Mouse (Mus musculus) layer of hippocampus, postnatal 10 days (tissue): ENCODE data around the gene Fam20b. TPM values are rescaled to one million over a fixed set of nuclear protein-coding genes. Genes with fewer than 3 reads are reported as not detected.

Source experiments
- DNase-seq, 2 experiments: peaks; one replicate each; pipeline ENCODE4 v3.0.0; 2021; ENCODE audit warnings: low spot score in 2 of 2
- long read RNA-seq: library from polyadenylated mRNA; stranded (forward); transcript quantifications from one replicate; pipeline ENCODE4 v2.0.0, GENCODE M21; 2023
- total RNA-seq, 2 experiments: library from RNA; stranded (reverse); gene quantifications; 2 replicates each; pipeline ENCODE4 v1.2.3; 2021

The Fam20b gene
- total RNA-seq: 10 to 100 TPM; 65.2 to 67.2 TPM
- long read RNA-seq, full-length matches to known transcripts: 11 of 27 reads
- long read RNA-seq, partial matches to known transcripts: 4 of 27 reads
- long read RNA-seq, other reads (novel, unspliced or antisense): 12 of 27 reads

DNA sequence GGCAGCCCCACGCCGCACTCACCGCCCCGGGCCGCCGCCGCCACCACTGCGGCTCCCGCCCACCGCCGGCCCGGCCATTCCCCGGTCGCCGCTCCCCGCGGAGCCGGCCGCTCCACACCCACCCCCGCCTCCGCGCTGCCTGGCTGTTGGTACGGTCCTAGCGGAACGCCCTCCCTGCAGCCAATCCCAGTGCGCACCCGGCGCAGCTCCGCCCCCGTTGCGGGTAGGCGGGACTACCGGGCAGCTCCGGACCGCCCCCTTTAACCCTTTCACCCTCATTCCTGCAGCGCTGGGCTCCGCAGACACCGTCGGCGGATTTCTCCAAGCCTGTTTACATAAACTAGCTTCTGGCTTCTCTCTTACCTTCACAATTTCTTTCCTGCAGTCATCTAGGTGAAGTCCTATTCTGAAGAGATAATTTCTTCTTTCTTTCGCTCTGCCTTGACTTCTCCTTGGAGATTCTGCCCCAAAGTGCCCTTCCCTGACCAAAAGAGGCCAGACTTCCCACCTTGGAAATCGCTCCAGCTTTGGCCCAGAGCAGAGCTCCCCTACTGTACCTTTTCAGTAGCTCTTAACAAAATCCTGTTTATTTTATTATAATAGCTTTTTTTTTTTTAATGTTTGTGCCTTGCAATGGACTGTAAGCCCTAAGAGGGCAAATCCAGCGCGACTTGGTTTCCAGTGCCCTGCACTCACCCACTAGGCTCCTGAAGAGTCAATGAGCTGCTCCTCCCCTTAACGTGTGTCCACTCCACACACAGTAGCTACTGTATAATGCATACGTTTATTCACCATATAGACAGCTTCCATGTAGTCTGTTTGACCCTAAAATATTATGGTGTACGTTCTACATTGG is at the start of gene Fam20b:
Gene Fam20b (minus strand): TSS at position 137 of the 856 bp plus-strand sequence.
- peak; percentile 94 to 98 for DNase-seq

- DNase-seq: no peak
Observed at GRCm38 (mm10) chr1:156765311-156765710, 46.4 kb upstream of the Fam20b start.

DNA sequence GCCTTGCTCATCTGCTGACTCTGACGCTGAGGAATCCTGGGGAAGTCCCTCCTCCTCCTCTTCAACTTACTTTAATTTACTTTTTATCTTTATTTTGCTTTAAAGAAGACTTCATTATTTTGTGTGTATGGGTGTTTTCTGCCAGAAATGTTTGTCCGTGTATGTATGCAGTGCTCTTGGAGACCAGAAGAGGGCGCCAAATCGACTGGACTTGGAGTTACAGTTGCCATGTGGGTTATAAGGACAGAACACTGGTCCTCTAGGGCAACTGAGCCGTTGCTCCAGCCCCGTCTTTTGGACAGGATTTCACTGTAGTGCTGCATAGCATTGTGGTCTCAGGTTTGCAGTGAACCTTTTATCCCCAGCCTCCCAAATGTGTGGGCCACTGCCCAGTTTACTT is 45.7 kb upstream of the Fam20b start:
- no peak for DNase-seq

- no peak for DNase-seq
Observed at GRCm38 (mm10) chr1:156763280-156763679, 44.4 kb upstream of the Fam20b start.

- DNase-seq: no peak
Observed at GRCm38 (mm10) chr1:156761430-156761801, 42.5 kb upstream of the Fam20b start.

- DNase-seq: no peak
Observed at GRCm38 (mm10) chr1:156760549-156761429, 41.9 kb upstream of the Fam20b start.

DNA sequence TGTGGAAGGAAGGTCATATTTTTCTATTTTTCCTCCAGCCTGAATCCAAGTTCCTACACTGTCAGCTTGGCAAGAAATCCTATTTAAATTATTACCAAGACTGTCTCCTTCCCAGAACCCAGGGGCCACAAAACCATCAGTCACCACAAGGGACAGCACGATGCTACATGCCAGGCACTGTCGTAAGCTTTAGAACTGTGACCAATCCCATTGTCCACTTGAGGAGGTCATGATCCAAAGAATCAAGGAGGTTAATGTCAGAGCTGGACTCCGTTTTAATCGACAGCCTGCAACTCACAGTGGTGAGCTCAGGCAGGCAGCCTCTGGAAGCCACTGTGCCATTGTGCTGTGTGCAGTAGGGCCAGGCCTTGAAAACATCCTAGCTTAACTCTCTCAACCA is 39.4 kb upstream of the Fam20b start:
- no peak for DNase-seq

DNA sequence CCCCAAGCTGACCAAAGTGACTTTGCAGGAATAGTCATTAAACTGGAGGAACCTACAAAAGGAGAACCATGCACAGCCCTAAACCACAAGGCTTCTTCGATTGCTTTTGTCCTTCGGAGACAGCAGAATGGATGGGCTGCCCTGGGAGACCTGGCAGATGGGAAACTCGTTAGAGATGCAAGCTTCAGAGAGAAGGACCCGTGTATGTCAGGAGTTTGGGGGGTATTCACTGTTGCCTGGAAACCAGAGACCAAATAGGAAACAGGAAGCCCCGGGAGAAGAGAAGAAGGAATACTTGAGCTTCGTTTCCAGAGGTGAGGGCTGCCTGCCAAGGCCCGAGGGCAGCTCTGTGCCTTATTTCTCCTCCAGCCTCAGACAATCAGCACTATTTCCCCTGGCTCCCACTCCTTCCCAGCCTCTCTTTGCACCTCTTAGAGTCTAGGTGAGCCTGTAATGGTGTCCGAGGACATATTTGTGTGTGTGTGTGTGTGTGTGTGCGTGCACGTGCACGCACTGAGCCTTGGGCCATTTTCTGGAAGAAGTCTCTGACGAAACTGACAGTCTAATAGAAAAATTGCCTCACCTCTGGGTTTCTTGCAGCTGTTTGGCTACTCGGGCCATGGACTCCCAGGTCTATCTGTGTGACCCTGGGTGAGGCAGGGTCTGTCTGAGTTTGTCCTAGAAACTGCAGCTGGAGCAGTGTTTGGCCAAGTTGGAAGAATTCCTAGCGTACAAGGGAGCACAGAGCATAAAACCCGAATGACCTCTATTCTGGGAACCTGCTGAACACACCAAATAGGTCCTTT is 35.9 kb upstream of the Fam20b start:
- DNase-seq: peak; percentile 29 to 39

GRCm38 (mm10) chr1:156752990-156753389 is 34.1 kb upstream of the Fam20b start:
- DNase-seq: no peak

- DNase-seq: peak; percentile 83 to 84
Observed at GRCm38 (mm10) chr1:156752020-156752724, 33.3 kb upstream of the Fam20b start.

DNA sequence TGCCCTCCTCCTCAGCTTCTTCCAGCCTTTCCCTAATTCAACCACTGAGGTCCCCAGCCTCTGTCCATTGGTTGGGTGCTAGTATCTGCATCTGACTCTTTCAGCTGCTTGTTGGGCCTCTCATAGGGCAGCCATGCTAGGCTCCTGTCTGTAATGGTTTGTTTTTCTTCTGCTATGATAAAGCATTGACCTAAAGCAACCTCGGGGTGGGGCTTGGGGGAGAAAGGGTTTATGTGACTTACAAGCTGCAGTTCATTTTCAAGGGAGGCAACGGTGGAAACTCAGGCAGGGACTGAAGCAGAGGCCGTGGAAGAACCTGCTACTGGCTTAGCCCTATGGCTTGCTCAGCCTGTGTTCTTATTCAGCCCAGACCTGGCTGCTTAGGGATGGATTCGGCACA is 31.4 kb upstream of the Fam20b start:
- no peak for DNase-seq

DNA sequence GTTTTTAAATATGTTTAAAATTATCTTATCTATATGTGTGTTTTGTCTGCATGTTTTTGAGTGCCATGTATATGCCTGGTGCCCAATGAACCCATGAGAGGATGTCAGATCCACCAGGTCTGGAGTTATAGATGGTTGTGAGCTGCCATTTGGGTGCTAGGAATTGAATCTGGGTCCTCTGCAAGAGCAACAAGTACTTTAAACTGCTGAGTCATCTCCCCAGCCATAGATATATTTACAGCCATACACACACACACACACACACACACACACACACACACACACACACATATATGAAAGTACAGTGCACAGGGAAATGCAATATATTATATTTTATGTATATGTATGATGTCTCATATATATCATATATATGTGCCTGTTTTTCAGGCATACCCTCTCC is 30.2 kb upstream of the Fam20b start:
- DNase-seq: no peak

- DNase-seq: peak; percentile 20 to 54
Observed at GRCm38 (mm10) chr1:156748435-156749005, 29.6 kb upstream of the Fam20b start.

DNA sequence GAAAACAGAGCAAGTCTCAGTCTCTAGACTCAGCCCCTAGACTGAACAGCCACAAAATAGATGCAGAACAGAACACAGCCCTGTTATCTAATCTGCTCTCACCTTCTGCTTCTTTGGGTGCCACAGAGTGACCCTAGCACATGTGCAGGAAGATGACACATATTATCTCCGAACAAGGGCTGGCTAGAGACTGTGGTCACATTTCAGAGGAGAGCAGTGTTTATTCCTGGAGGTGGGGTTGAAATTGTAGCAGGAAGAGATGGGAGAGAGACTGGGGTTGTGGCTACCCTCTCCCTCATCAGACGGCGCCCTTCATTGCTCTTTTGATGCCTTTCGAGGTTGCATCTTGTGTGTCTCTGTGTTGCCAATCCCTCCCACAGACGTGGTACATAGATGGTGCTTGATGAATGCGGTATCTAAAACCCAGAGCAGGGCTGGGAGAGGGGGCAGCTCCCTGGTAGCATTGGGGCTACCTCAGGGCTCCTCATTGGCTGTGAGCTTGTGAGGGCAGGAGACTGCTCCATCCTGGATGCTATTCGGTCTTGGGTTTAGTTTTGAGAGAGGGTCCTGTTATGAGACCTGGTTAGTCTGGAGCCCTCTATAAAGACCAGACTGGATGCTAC is 26.4 kb upstream of the Fam20b start:
- no peak for DNase-seq

DNA sequence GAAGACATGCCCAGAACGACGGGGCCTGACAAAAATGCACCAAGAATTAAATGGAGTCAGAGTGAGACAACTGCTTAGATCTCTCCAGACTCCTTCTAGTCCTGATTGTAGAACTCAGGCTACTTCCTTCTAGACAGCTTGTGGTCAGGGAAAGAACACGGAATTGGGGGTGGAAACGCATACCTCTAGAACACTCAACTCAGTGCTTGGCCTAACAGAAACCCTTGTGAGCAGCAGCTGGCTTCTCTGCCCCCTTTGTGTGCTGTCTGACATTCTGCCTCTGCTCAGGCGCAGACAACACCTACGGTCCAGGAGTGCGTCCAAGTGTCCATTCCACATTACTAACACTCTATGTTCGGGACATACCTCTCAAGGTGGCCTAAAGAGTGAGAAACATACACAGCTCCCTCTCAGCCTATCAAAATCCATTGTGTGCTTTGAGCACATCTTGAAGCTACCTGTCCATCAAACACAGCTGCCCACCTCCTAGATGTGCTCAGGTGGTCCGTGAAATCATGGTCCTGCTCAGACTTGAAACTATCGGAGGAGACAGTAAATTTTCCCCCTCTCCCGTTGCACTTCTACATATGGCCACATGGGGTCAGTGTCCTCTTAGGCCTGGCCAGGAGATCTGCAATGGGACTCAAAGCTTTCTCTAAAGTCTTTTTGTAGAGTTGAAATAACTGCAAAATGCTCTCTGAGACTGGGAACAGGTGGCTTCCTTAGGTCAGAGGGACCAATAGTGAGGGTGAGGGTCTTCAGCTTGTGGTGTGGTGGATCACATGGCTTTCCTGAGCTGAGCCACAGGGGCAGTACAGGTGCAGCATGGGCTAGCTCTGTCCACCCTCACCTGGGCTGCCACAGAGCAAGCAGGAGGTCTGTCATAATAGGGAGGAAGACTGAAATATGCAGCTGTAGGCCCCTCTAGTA is 22.9 kb upstream of the Fam20b start:
- peak; percentile 81 to 83 for DNase-seq

- DNase-seq: no peak
Observed at GRCm38 (mm10) chr1:156735788-156736187, 16.9 kb upstream of the Fam20b start.

GRCm38 (mm10) chr1:156734019-156734418 is 15.1 kb upstream of the Fam20b start:
- no peak for DNase-seq

DNA sequence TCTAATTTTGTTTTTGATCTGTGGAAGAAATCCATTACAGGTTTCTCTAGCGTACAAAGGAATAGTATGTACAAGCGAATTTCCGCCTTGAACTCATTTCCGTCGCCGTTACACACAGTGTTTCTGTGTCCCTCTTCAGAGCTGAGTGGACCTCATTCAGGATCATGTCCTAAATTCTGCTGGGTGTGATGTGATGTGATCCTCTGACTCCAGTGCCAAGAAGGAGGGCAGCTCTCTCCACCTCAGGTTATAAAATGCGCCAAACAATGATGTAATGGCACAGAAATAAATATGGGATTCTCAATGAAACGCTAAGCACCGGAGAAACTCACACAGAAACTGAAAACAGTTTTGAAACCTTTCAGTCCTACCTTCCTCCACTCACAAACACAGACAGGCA is 14.7 kb upstream of the Fam20b start:
- no peak for DNase-seq

DNA sequence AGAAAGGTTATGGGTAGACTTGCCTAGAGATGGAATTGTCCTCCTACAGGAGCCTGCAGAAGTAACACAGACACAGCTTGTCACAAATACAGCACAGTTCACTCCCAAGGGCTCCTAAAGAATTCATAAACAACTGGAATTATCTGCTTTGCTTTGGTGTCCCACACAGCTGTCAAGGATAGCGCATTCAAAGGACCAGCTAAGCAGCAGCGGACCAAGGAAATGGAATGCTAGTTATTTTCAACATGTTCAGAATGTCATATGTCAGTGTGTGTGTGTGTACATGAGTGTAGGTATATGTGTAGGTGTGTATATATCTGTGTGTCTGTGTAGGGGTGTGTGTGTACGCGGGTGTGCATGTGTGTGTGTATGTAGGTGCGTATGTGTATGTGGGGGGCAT is 14.1 kb upstream of the Fam20b start:
- DNase-seq: no peak
